Mouse (Mus musculus) C2C12 (cell line): Measurements from ENCODE around the gene Ntn1. TPM values are rescaled to one million over a fixed set of nuclear protein-coding genes. Genes with fewer than 3 reads are reported as not detected.

ENCODE experiments used
- H3K27me3 ChIP-seq: one replicate; pipeline ENCODE4 v1.6.1; 2011; ENCODE audit not compliant: control insufficient read depth, insufficient read depth, insufficient read length
- H3K36me3 ChIP-seq: one replicate; pipeline ENCODE4 v1.6.1; 2011; ENCODE audit not compliant: control insufficient read depth, insufficient read depth
- H3K4me3 ChIP-seq: one replicate; pipeline ENCODE4 v1.5.1; 2011; ENCODE audit warnings: mild to moderate bottlenecking, control low read depth; ENCODE audit not compliant: poor library complexity, insufficient read depth, severe bottlenecking
- H3K79me2 ChIP-seq: one replicate; pipeline ENCODE4 v1.6.1; 2011; ENCODE audit not compliant: control insufficient read depth, insufficient read depth
- H3K79me3 ChIP-seq: one replicate; pipeline ENCODE4 v1.6.1; 2011; ENCODE audit warnings: low read depth, control low read depth
- H3ac ChIP-seq: one replicate; pipeline ENCODE3; 2011; ENCODE audit warnings: low read depth; ENCODE audit not compliant: control insufficient read depth, insufficient read length
- CEBPB ChIP-seq: IDR thresholded peaks from one replicate; pipeline ENCODE4 v1.6.1; 2011; ENCODE audit warnings: low read depth, mild to moderate bottlenecking, control low read depth, moderate library complexity
- CTCF ChIP-seq: IDR thresholded peaks from one replicate; pipeline ENCODE4 v1.5.1; 2011; ENCODE audit not compliant: control insufficient read depth, insufficient read depth, insufficient read length
- FOSL1 ChIP-seq: IDR thresholded peaks from one replicate; pipeline ENCODE4 v1.8.0; 2011; ENCODE audit warnings: mild to moderate bottlenecking, low read length; ENCODE audit not compliant: poor library complexity, insufficient read depth, severe bottlenecking
- MAX ChIP-seq: IDR thresholded peaks from one replicate; pipeline ENCODE4 v1.6.1; 2011; ENCODE audit warnings: mild to moderate bottlenecking, control low read depth
- MYOD1 ChIP-seq: IDR thresholded peaks from one replicate; pipeline ENCODE4 v1.6.1; 2011; ENCODE audit warnings: low read depth; ENCODE audit not compliant: control insufficient read depth, insufficient read length
- MYOG ChIP-seq: IDR thresholded peaks from one replicate; pipeline ENCODE4 v1.6.1; 2011; ENCODE audit not compliant: control insufficient read depth, insufficient read length; ENCODE audit errors: extremely low read depth
- USF1 ChIP-seq: IDR thresholded peaks from one replicate; pipeline ENCODE4 v1.6.1; 2011; ENCODE audit warnings: low read depth, mild to moderate bottlenecking, control low read depth, moderate library complexity
- polyA plus RNA-seq: library from polyadenylated mRNA; unstranded; fragments of >200 nt; fragmentation: generic; extraction: Trizol; gene quantifications from one replicate; pipeline ENCODE4 v1.2.1, GENCODE M21; 2012; ENCODE audit warnings: missing spikeins

The Ntn1 gene
- polyA plus RNA-seq, 1 experiment: 19.4 TPM

GRCm38 (mm10) chr11:68247897-68248296, 152.7 kb downstream of the Ntn1 start:
- Histone ChIP-seq H3K27me3 (no peaks in the 10 kb centered on the region), H3K36me3 (peaks cover 33% of the 10 kb centered on the region), H3K79me3 (no peaks in the 10 kb centered on the region), H3K4me3 (no peak overlapping the region), H3K79me2 (no peaks in the 10 kb centered on the region), H3ac (no peak overlapping the region)
- TF ChIP-seq CTCF (no peak), FOSL1 (no peak), USF1 (no peak), MYOG (no peak), CEBPB (no peak), MAX (no peak), MYOD1 (no peak)

GRCm38 (mm10) chr11:68244992-68245261, 155.7 kb downstream of the Ntn1 start:
- Histone ChIP-seq H3K79me3 (no peaks in the 10 kb centered on the region), H3K4me3 (no peak overlapping the region)

GRCm38 (mm10) chr11:68244254-68244991, 156.2 kb downstream of the Ntn1 start:
- no peaks in the 10 kb centered on the region for H3K79me3 ChIP-seq
- peaks cover 30% of the 10 kb centered on the region for H3K36me3 ChIP-seq
- H3K27me3 ChIP-seq: no peaks in the 10 kb centered on the region
- TF ChIP-seq FOSL1 (no peak), MYOD1 (peak; percentile 89), MYOG (no peak), MAX (no peak)
- H3K79me2 ChIP-seq: no peaks in the 10 kb centered on the region
- H3K4me3 ChIP-seq: no peak overlapping the region
- no peak overlapping the region for H3ac ChIP-seq

More at GRCm38 (mm10) chr11:68244992-68245261, 155.7 kb downstream of the Ntn1 start:
- Histone ChIP-seq H3K36me3 (peaks cover 30% of the 10 kb centered on the region), H3ac (no peak overlapping the region), H3K79me2 (no peaks in the 10 kb centered on the region), H3K27me3 (no peaks in the 10 kb centered on the region)
- TF ChIP-seq USF1 (peak; percentile 37), MAX (no peak)

GRCm38 (mm10) chr11:68239756-68240155, 160.9 kb downstream of the Ntn1 start:
- Histone ChIP-seq H3K4me3 (no peak overlapping the region), H3ac (no peak overlapping the region), H3K27me3 (no peaks in the 10 kb centered on the region), H3K36me3 (peaks cover 36% of the 10 kb centered on the region), H3K79me2 (no peaks in the 10 kb centered on the region), H3K79me3 (no peaks in the 10 kb centered on the region)
- TF ChIP-seq MYOD1: no peak
- no peak for TF ChIP-seq USF1
- no peak for TF ChIP-seq FOSL1
- TF ChIP-seq MAX: no peak
- no peak for TF ChIP-seq CTCF
- TF ChIP-seq MYOG: no peak
- no peak for TF ChIP-seq CEBPB

- Histone ChIP-seq H3ac (no peak overlapping the region), H3K79me2 (no peaks in the 10 kb centered on the region), H3K36me3 (peaks cover 15% of the 10 kb centered on the region), H3K27me3 (no peaks in the 10 kb centered on the region), H3K79me3 (no peaks in the 10 kb centered on the region), H3K4me3 (no peak overlapping the region)
- TF ChIP-seq USF1 (no peak), MYOD1 (no peak), FOSL1 (no peak), CEBPB (no peak), CTCF (no peak), MYOG (no peak), MAX (no peak)
Measured at GRCm38 (mm10) chr11:68233469-68233965, 167.1 kb downstream of the Ntn1 start.

- Histone ChIP-seq H3K79me3 (no peaks in the 10 kb centered on the region), H3K79me2 (no peaks in the 10 kb centered on the region), H3K4me3 (no peak overlapping the region), H3K27me3 (no peaks in the 10 kb centered on the region), H3ac (no peak overlapping the region), H3K36me3 (peaks cover under 1% of the 10 kb centered on the region)
- TF ChIP-seq MAX (no peak), CTCF (no peak), FOSL1 (no peak), MYOG (no peak), MYOD1 (no peak), USF1 (no peak), CEBPB (no peak)
Measured at GRCm38 (mm10) chr11:68231558-68231957, 169.1 kb downstream of the Ntn1 start.
